Mouse (Mus musculus): ENCODE measurements around the gene Zmat3. TPM values are rescaled to one million over a fixed set of nuclear protein-coding genes. Genes with fewer than 3 reads are reported as not detected.

The Zmat3 gene
- polyA plus RNA-seq, 1 experiment from 2014 or later = 0.50 TPM

GRCm38 (mm10) chr3:32398175-32398538, 32.3 kb upstream of the Zmat3 start:
- Histone ChIP-seq H3K36me3 (replicated peaks) (no peaks in the 10 kb centered on the region), H3K9ac (peak overlapping the region; percentile 95), H3K27me3 (no peaks in the 10 kb centered on the region), H3K4me1 (replicated peaks) (peaks cover 50% of the 10 kb centered on the region), H3K4me3 (replicated peaks) (peak overlapping the region; percentile 94), H3K9me3 (replicated peaks) (no peaks in the 10 kb centered on the region), H3K27ac (replicated peaks) (peak overlapping the region; percentile 98), H3K4me2 (peak overlapping the region; percentile 94)
- ATAC-seq (ENCODE audit: insufficient read depth) = no peak
- 1% methylated on average over 7 of the region's 7 CpGs for WGBS (ENCODE audit: insufficient replicate concordance)

GRCm38 (mm10) chr3:32397461-32398174, 31.8 kb upstream of the Zmat3 start, which contains the start of gene Pik3ca:
Gene Pik3ca, plus strand, starts transcription at chr3:32397671.
- under 1% methylated on average over 49 of the region's 65 CpGs for WGBS (ENCODE audit: insufficient replicate concordance)
- Histone ChIP-seq H3K36me3 (replicated peaks) (no peaks in the 10 kb centered on the region), H3K9ac (peak within 1 kb of the TSS; percentile 95), H3K27ac (replicated peaks) (peak within 1 kb of the TSS; percentile 98), H3K4me3 (replicated peaks) (peak within 1 kb of the TSS; percentile 94), H3K9me3 (replicated peaks) (no peaks in the 10 kb centered on the region), H3K4me2 (peak within 1 kb of the TSS; percentile 94), H3K4me1 (replicated peaks) (peaks cover 49% of the 10 kb centered on the region), H3K27me3 (no peaks in the 10 kb centered on the region)
- ATAC-seq (ENCODE audit: insufficient read depth) = peak; percentile 74

- peak; percentile 96 for ATAC-seq (ENCODE audit: insufficient read depth)
- under 1% methylated on average over 47 of the region's 77 CpGs for WGBS (ENCODE audit: insufficient replicate concordance)
- H3K4me2 ChIP-seq = peak overlapping the region; percentile 94
Measured at GRCm38 (mm10) chr3:32396794-32397460, 31.1 kb upstream of the Zmat3 start.

GRCm38 (mm10) chr3:32395771-32396551, 30.1 kb upstream of the Zmat3 start:
- WGBS (ENCODE audit: insufficient replicate concordance) = 13% methylated on average over 23 of the region's 24 CpGs
- H3K27me3 ChIP-seq = no peaks in the 10 kb centered on the region
- peak overlapping the region; percentile 94 for H3K4me3 ChIP-seq (replicated peaks)
- H3K4me1 ChIP-seq (replicated peaks) = peaks cover 37% of the 10 kb centered on the region
- no peak for ATAC-seq (ENCODE audit: insufficient read depth)
- peak overlapping the region; percentile 95 for H3K9ac ChIP-seq
- peak overlapping the region; percentile 94 for H3K4me2 ChIP-seq
- no peaks in the 10 kb centered on the region for H3K9me3 ChIP-seq (replicated peaks)
- no peaks in the 10 kb centered on the region for H3K36me3 ChIP-seq (replicated peaks)
- peak overlapping the region; percentile 98 for H3K27ac ChIP-seq (replicated peaks)

More at GRCm38 (mm10) chr3:32396794-32397460, 31.1 kb upstream of the Zmat3 start:
- Histone ChIP-seq H3K4me1 (replicated peaks) (peaks cover 46% of the 10 kb centered on the region), H3K36me3 (replicated peaks) (no peaks in the 10 kb centered on the region), H3K27ac (replicated peaks) (peak overlapping the region; percentile 98), H3K9ac (peak overlapping the region; percentile 95), H3K4me3 (replicated peaks) (peak overlapping the region; percentile 94), H3K9me3 (replicated peaks) (no peaks in the 10 kb centered on the region), H3K27me3 (no peaks in the 10 kb centered on the region)

GRCm38 (mm10) chr3:32393986-32394385, 28.2 kb upstream of the Zmat3 start:
- Histone ChIP-seq H3K9me3 (replicated peaks) (no peaks in the 10 kb centered on the region), H3K36me3 (replicated peaks) (no peaks in the 10 kb centered on the region), H3K4me1 (replicated peaks) (peaks cover 19% of the 10 kb centered on the region), H3K4me2 (no peak overlapping the region), H3K27me3 (no peaks in the 10 kb centered on the region), H3K4me3 (replicated peaks) (no peak overlapping the region), H3K9ac (no peak overlapping the region), H3K27ac (replicated peaks) (0 out of 2 replicates have a peak overlapping the region, but pooled peaks have one; percentile 41)
- ATAC-seq (ENCODE audit: insufficient read depth) = no peak
- WGBS (ENCODE audit: insufficient replicate concordance) = 72% methylated on average over 8 of the region's 8 CpGs

- Histone ChIP-seq H3K4me3 (replicated peaks) (no peak overlapping the region), H3K9ac (no peak overlapping the region), H3K4me2 (no peak overlapping the region), H3K4me1 (replicated peaks) (peaks cover 14% of the 10 kb centered on the region), H3K27ac (replicated peaks) (no peak overlapping the region), H3K36me3 (replicated peaks) (no peaks in the 10 kb centered on the region), H3K27me3 (no peaks in the 10 kb centered on the region), H3K9me3 (replicated peaks) (no peaks in the 10 kb centered on the region)
- ATAC-seq (ENCODE audit: insufficient read depth) = no peak
- 68% methylated on average over 4 of the region's 4 CpGs for WGBS (ENCODE audit: insufficient replicate concordance)
Measured at GRCm38 (mm10) chr3:32392841-32393240, 27.0 kb upstream of the Zmat3 start.

- WGBS (ENCODE audit: insufficient replicate concordance) = 29% methylated on average over 3 of the region's 3 CpGs
- Histone ChIP-seq H3K4me1 (replicated peaks) (0 out of 2 replicates have a peak, but pooled peaks cover 3% of the 10 kb centered on the region), H3K27me3 (no peaks in the 10 kb centered on the region; the same call in 1 of the 2 replicates), H3K4me2 (no peak overlapping the region), H3K9ac (no peak overlapping the region), H3K27ac (replicated peaks) (no peak overlapping the region), H3K36me3 (replicated peaks) (no peaks in the 10 kb centered on the region), H3K9me3 (replicated peaks) (no peaks in the 10 kb centered on the region), H3K4me3 (replicated peaks) (no peak overlapping the region)
- no peak for ATAC-seq (ENCODE audit: insufficient read depth)
Measured at GRCm38 (mm10) chr3:32381556-32381955, 15.7 kb upstream of the Zmat3 start.

GRCm38 (mm10) chr3:32379891-32380290, 14.1 kb upstream of the Zmat3 start:
- H3K9me3 ChIP-seq (replicated peaks) = no peaks in the 10 kb centered on the region
- H3K4me2 ChIP-seq = no peak overlapping the region
- no peaks in the 10 kb centered on the region for H3K36me3 ChIP-seq (replicated peaks)
- no peak overlapping the region for H3K27ac ChIP-seq (replicated peaks)
- no peaks in the 10 kb centered on the region for H3K27me3 ChIP-seq
- WGBS (ENCODE audit: insufficient replicate concordance) = 18% methylated on average over 2 of the region's 2 CpGs
- no peak overlapping the region for H3K9ac ChIP-seq
- H3K4me1 ChIP-seq (replicated peaks) = 0 out of 2 replicates have a peak, but pooled peaks cover 3% of the 10 kb centered on the region
- no peak overlapping the region for H3K4me3 ChIP-seq (replicated peaks)
- ATAC-seq (ENCODE audit: insufficient read depth) = no peak

- no peak overlapping the region for H3K9ac ChIP-seq
- 77% methylated on average over 6 of the region's 6 CpGs for WGBS (ENCODE audit: insufficient replicate concordance)
- ATAC-seq (ENCODE audit: insufficient read depth) = no peak
- no peak overlapping the region for H3K4me3 ChIP-seq (replicated peaks)
- H3K4me2 ChIP-seq = no peak overlapping the region
- no peak overlapping the region for H3K27ac ChIP-seq (replicated peaks)
- no peaks in the 10 kb centered on the region for H3K36me3 ChIP-seq (replicated peaks)
- H3K4me1 ChIP-seq (replicated peaks) = no peaks in the 10 kb centered on the region
- no peaks in the 10 kb centered on the region for H3K9me3 ChIP-seq (replicated peaks)
- H3K27me3 ChIP-seq = no peaks in the 10 kb centered on the region; the same call in 1 of the 2 replicates
Measured at GRCm38 (mm10) chr3:32373236-32373635, 7.4 kb upstream of the Zmat3 start.

- Histone ChIP-seq H3K27me3 (no peaks in the 10 kb centered on the region; the same call in 1 of the 2 replicates), H3K9ac (no peak overlapping the region), H3K36me3 (replicated peaks) (no peaks in the 10 kb centered on the region), H3K4me2 (no peak overlapping the region), H3K4me1 (replicated peaks) (no peaks in the 10 kb centered on the region), H3K4me3 (replicated peaks) (no peak overlapping the region), H3K9me3 (replicated peaks) (no peaks in the 10 kb centered on the region), H3K27ac (replicated peaks) (no peak overlapping the region)
- WGBS (ENCODE audit: insufficient replicate concordance) = 69% methylated on average over 8 of the region's 8 CpGs
- no peak for ATAC-seq (ENCODE audit: insufficient read depth)
Measured at GRCm38 (mm10) chr3:32372470-32372869, 6.7 kb upstream of the Zmat3 start.

GRCm38 (mm10) chr3:32371957-32372356, 6.1 kb upstream of the Zmat3 start:
- no peaks in the 10 kb centered on the region for H3K9me3 ChIP-seq (replicated peaks)
- H3K4me1 ChIP-seq (replicated peaks) = no peaks in the 10 kb centered on the region
- peaks cover 1% of the 10 kb centered on the region; the same call in 1 of the 2 replicates for H3K27me3 ChIP-seq
- no peak overlapping the region for H3K9ac ChIP-seq
- H3K27ac ChIP-seq (replicated peaks) = no peak overlapping the region
- 36% methylated on average over 7 of the region's 7 CpGs for WGBS (ENCODE audit: insufficient replicate concordance)
- H3K36me3 ChIP-seq (replicated peaks) = no peaks in the 10 kb centered on the region
- H3K4me3 ChIP-seq (replicated peaks) = no peak overlapping the region
- H3K4me2 ChIP-seq = no peak overlapping the region
- ATAC-seq (ENCODE audit: insufficient read depth) = no peak
